Mouse (Mus musculus): ENCODE data around the gene Zcchc17.

Zcchc17 gene

DNA sequence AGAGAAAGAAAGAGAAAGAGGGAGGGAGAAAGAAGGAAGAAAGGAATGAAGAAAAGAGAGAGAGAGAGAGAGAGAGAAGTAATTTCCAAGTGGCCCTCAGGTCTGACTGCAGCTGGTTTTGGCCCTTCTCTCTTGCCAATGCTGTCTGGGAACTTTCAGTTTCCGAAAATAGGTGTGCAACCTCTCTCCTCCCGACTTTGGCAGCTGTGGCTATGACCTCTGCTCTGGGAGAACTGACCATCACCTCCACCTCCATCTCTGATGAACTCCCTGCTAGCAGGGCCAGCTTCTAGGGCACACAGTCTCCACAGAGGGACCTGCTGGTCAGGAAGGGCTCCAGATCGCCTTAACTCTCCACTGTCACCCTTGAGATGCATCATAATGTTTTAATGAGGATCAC is 73.2 kb downstream of the Zcchc17 start:
- in situ Hi-C loops (cut with MboI), result no loop called here

GRCm38 (mm10) chr4:130283826-130284225 is 75.9 kb downstream of the Zcchc17 start:
- in situ Hi-C loops (cut with MboI), result no loop called here

DNA sequence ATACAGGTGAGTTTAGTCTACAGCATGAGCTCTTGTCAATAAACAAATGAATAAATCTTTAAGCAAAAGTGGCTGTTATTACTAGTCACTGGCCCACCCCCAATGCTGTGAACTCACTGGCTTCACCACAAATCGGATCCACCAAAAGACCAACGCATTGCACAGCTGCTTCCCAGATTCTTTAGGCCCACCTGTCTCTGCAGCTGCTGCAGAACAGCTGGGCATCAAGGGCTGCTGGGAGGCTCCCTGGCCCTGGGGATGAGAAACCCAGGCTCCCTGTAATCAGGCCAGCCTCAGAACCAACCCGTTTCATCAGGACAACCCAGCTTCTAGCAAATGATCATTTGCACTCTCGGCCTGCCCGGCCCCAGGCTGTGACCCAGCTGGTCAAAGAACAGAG is 76.9 kb downstream of the Zcchc17 start:
- in situ Hi-C loops (cut with MboI), result no loop called here

DNA sequence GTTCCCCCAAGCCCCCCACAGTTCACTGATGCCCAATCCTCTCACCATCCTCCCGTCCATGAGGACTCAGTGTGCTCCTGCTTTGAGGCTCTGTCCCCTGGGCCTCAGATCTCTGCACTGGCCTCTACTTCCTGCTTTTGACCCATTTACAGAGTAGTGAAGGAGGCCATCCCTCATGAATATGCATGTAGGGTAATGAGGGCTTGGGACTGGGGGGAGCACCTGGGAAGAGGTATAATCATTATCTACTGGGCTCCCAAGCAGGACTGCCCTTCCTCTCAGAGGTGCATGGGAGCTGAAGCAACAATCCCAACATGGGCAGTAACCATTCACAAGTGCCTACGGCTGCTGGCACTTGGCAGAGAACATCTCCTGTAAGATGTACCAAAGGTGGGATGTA is 80.6 kb downstream of the Zcchc17 start, which contains the start of gene Serinc2:
Gene Serinc2, minus strand, starts transcription at position 101 of the 400 bp plus-strand sequence.
- in situ Hi-C loops (cut with MboI), result no loop called here

DNA sequence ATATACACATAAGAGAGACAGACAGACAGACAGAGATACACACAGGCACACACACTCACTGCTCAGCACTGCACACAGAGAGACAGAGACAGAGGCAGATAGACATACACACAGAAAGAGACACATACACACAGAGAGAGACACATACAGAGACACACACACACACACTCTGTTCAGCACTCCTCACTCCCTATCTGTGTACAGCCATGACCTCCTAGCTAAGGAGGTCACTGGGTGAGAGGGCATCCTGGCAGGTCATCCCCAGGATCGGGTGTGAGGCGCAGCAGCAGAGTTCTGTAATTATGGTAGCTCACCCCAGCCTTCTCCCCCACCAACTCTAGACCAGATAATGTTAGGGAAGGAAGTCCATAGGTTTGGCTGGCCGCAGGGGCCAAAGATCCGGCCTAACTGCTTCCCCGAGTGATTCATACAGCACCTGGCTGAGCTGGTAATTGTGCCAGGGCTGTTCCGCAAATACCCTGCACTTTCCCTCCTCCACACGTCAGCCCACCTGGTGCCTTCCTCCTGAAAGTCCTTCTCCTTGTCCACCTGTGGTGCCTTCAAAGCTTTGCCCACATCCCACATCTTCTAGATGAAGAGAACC is 83.1 kb downstream of the Zcchc17 start:
- in situ Hi-C loops (cut with MboI), result no loop called here

- in situ Hi-C loops (cut with MboI), result no loop called here
Observed at GRCm38 (mm10) chr4:130275823-130276105, 84.0 kb downstream of the Zcchc17 start.

GRCm38 (mm10) chr4:130275016-130275822 is 84.5 kb downstream of the Zcchc17 start:
- in situ Hi-C loops (cut with MboI), result no loop called here

GRCm38 (mm10) chr4:130274346-130275015 is 85.3 kb downstream of the Zcchc17 start:
- in situ Hi-C loops (cut with MboI), result no loop called here

DNA sequence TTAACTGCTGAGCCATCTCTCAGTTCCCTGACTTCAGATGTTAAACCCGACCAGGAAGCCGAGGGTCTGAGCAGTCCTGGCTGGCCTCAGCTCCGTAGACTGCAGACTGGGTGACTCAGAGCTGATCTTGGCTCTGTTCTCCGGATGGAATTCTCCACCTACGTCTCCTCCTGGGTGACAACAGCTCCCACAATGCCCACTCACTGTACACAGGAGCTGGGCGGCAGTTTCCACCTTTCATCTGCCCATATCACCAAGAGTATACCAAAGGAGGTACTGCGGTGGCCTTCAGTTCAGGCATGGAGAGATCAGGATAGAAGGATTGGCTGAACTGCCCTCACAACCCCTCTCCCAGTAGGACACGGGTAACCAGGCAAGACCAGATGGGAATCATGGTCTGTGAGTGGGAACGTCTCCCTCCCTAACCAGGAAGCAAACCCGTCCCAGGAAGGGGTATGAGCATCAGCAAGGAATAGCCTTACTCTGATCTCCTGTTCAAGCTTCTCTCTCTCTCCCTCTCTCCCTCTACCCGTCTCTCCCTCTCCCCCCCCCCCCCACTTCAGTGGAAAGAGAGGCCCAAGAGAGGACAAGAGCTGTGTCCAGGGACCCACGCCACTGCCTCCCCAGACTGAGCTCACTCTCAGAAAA is 85.9 kb downstream of the Zcchc17 start:
- in situ Hi-C loops (cut with MboI), result no loop called here

- in situ Hi-C loops (cut with MboI), result no loop called here
Observed at GRCm38 (mm10) chr4:130270611-130271347, 89.0 kb downstream of the Zcchc17 start.

GRCm38 (mm10) chr4:130270089-130270488 is 89.7 kb downstream of the Zcchc17 start:
- in situ Hi-C loops (cut with MboI), result no loop called here

DNA sequence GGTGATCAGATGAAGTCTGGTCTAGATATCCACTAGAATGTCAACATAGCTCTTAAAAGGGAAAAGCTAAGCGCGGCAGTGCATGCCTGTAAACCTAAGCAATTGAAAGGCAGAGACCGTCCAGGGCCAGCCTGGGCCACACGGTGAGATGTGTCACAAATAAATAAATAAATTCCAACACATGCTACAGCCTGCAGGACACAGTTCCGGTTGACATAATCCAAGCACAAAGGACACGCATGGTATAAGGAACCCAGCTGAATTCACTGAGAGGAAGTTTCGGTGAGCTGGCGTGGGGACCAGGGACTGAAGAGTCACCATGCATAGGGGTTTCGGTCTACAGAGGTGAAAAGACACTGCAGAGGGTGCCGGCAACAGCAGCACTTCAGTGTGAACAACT is 91.0 kb downstream of the Zcchc17 start:
- in situ Hi-C loops (cut with MboI), result no loop called here

DNA sequence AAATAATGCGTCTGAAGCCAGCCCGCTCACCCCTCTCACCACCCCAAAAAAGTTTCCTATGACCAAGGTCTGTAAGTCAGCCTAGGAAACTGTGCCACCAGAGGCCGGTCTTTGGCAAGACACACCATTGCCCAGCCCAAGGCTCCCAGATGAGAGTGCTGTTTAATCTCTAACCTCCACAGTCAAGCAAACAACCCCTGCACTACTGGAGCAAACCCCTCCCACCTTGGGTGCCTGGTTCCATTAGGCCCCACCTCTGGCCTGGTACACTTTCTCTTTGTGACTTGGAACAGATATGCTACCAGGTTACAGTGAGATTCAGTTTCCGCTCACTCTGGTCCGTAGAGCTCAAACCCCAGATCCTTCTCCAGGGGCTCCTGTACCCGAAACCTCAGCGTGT is 92.7 kb downstream of the Zcchc17 start:
- in situ Hi-C loops (cut with MboI), result no loop called here

GRCm38 (mm10) chr4:130266601-130267000 is 93.1 kb downstream of the Zcchc17 start:
- in situ Hi-C loops (cut with MboI), result no loop called here

All from mature B cell (primary cell).